Mouse (Mus musculus) stomach, postnatal 0 days (tissue): ENCODE data around the gene Alx3.

Source experiments
- CTCF ChIP-seq: IDR thresholded peaks from 2 replicates; pipeline ENCODE4 v1.5.1; 2016; ENCODE audit warnings: antibody characterized with exemption, low read depth, mild to moderate bottlenecking, moderate library complexity
- EP300 ChIP-seq: optimal IDR thresholded peaks from 2 replicates; pipeline ENCODE3; 2016; ENCODE audit warnings: antibody characterized with exemption

- no peak for TF ChIP-seq CTCF
- TF ChIP-seq EP300 = no peak
These were observed 8.3 kb upstream of the Alx3 start for GRCm38 (mm10) chr3:107586504-107586903.
